Mouse (Mus musculus): ENCODE measurements at regions not wholly inside any gene's neighbourhood (a gene's known extent, or its start where the extent isn't known, plus 50 kb on each side); places are given as distances from the start of the nearest gene placed in this dataset.
A peak's percentile ranks its signal among the peaks of the same experiment; 100 is the strongest.

- DNase-seq (ENCODE audit: low spot score): no peak
Observed at GRCm38 (mm10) chr16:44674198-44674597, 49.9 kb upstream of the Nepro start.

- DNase-seq (ENCODE audit: low spot score): no peak
Observed at GRCm38 (mm10) chr16:44672422-44672819, 51.7 kb upstream of the Nepro start.

GRCm38 (mm10) chr16:44671551-44672421, 52.3 kb upstream of the Nepro start:
- DNase-seq (ENCODE audit: low spot score): no peak

- DNase-seq (ENCODE audit: low spot score): no peak
Observed at GRCm38 (mm10) chr16:44668061-44668460, 56.0 kb upstream of the Nepro start.

- DNase-seq (ENCODE audit: low spot score): no peak
Observed at GRCm38 (mm10) chr16:44667118-44667517, 57.0 kb upstream of the Nepro start.

- DNase-seq (ENCODE audit: low spot score): no peak
Observed at GRCm38 (mm10) chr16:44666431-44666997, 57.6 kb upstream of the Nepro start.

- no peak for DNase-seq (ENCODE audit: low spot score)
Observed at GRCm38 (mm10) chr16:44665491-44665931, 58.6 kb upstream of the Nepro start.

- DNase-seq (ENCODE audit: low spot score): no peak
Observed at GRCm38 (mm10) chr16:44662966-44663600, 61.0 kb upstream of the Nepro start.

DNA sequence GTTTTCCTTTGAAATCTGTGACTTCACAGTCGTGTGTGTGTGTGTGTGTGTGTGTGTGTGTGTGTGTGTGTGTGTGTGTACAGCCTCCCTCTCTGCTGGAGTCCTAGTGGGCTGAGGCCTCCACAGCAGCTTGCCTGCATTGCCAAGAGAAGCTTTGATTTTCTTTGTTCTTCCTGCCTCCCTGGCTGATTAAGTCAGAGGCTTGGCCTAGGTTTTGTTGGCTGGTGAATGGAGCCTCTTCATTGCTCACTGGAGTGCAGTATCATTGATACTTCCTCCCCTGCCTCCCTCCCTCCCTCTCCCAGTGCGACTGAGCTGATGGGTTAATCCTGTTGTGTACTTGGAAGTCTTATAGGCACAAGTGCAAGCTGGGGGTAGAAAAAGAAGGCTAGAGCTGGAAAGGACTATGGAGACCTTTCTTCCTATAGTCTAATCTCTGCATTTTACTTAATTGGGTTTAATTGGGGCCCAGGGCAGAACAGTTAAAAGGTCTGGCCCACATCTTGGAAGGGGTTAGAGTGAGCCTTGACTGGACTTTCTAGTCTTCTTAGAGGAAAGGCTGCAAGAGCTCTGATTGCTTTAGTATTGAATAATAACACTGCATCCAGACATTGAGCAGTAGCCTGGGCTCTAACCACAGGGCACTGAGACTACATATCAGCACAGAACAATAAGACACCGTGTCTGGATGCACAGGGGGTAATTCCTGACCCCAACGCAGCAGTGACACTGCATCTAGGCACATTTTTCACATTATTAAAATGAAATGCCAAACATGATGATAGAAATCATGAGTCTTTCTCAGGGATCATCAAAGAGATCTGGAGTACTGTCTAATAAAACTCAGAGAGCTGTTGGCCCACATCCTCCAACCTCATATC, 62.9 kb upstream of the Nepro start:
- no peak for DNase-seq (ENCODE audit: low spot score)

DNA sequence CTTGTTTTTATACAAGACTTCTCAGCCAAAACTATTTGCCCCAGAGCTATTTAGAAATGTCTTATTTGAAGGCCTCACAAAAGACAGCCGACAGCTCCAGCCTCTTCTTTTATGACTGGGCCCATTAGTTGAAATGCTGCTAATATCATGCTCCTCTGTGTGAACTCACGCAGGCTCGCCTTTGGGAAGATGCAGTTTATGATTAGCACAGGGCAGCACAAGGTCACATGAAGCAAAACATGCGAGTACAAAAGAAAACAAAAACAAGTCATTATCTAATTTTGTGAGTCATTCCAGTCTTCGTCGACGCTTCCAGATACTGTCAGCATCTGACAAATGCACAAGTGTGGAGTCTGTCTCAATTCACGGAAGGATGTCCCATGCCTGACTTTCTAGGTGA, 65.8 kb upstream of the Nepro start:
- DNase-seq (ENCODE audit: low spot score): no peak

- no peak for DNase-seq (ENCODE audit: low spot score)
Observed at GRCm38 (mm10) chr16:44656181-44656580, 67.9 kb upstream of the Nepro start.

DNA sequence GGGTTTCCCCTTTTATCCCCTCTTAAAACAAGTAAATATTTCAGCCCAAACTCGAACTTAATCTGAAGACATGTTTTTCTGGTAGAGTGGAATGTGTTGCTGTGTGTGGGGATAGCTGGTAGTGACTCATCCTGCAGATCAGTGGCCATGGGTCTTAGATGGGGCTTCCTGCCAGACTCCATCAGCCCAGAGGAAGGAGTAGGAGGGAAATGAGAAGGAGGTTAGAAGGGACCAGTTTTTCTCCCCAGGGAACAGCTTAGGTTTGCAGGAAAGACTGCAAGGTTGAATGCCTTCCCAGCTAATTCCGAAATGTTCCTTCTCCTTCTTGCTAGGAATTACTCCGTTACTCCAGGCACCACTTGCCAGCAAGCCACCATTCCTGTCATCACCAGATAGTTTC, 68.8 kb upstream of the Nepro start:
- DNase-seq (ENCODE audit: low spot score): no peak

GRCm38 (mm10) chr16:44648547-44649223, 75.4 kb upstream of the Nepro start:
- DNase-seq (ENCODE audit: low spot score): no peak

- DNase-seq (ENCODE audit: low spot score): no peak
Observed at GRCm38 (mm10) chr16:44643992-44644391, 80.1 kb upstream of the Nepro start.

GRCm38 (mm10) chr16:44637100-44637499, 78.4 kb upstream of the Boc start:
- no peak for DNase-seq (ENCODE audit: low spot score)

DNA sequence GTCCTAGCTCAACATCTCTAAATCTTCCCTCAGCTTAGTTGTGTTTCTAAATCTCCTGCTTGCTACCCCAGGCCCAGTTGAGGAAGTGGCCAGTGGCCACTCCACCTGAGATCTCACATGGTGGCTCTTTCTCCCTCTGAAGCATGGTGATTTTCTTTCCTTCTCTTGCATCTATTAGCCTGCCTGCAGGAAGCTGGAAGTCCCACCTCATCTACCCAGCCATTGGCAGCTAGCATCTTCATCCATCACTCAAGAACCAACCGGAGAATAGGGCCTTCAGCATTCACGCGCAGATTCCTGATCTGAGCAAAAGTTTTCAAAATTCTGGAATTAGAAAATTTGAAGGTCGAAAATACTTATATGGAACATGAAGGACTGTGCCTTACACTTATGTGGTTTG, 75.8 kb upstream of the Boc start:
- DNase-seq (ENCODE audit: low spot score): no peak

DNA sequence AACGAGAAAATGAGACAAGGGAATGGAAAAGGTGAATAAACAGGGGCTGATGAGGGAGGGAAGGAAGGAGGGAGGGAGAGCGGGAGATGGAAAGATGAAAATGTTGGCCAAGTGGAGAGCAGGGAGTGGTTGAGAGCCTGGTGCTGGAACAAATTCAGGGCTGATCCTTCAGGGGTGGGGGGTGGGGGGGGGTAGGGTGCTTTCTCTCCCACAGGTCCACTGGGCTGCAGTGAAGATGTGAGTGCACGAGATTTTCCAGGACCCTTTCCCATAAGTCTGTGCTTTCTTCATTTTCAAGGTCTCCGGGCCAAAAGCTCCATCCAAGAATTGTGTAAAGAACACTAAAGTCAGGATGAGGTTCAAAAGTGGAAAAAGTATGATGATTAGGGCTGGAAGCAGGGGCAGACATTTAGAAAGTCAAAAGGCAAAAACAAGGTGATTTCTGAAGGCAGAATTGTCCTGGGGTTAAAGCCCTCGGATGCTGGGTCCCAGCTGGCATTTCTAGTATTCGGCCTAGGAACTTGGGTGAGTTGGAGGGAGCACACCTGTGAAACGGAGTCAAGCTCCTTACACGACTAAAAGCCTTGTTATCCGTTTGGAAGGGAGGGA, 74.5 kb upstream of the Boc start:
- DNase-seq (ENCODE audit: low spot score): no peak

DNA sequence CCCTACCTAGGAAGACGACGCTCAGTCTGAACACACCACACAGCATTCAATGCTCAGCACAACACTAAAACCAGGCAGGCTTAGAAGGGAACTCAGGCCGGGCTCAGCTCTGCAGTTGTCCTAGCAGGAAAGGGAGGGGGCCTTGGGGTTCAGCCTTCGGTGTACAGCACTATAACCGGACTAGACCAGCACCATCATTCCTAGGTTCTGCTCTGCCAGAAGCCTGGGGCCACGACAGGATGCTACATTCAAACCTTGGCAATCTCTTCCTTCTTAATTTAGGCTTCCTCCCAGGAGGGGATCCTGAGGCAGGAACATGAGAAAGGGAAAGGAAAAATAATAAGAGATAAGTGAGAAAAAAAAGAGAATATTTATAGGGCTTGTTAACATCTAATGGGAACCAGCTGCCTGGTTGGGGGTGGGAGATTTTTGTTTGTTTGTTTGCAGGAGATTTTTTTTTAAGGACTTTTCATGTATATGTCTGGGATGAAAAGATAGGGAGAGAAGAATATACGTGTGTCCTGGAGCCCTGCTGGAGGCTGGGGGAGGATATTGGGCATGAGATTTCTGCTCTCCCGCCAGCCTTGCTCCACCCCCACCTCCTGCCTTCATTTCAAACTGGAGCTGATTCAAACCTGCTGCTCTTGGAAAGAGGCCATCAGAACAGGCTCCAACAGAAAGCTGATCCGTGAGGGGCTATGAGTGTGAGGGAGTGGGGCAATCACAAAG, 73.8 kb upstream of the Boc start:
- peak; percentile 64 for DNase-seq (ENCODE audit: low spot score)

- no peak for DNase-seq (ENCODE audit: low spot score)
Observed at GRCm38 (mm10) chr16:44631357-44632053, 72.8 kb upstream of the Boc start.

GRCm38 (mm10) chr16:44630861-44631260, 72.2 kb upstream of the Boc start:
- no peak for DNase-seq (ENCODE audit: low spot score)

Data from urinary bladder, postnatal 14 days (tissue).